Mouse (Mus musculus) B cell, adult 2 months (primary cell): ENCODE results near the gene Meis1.

Experiments used
- DNase-seq, 2 experiments: peaks; one replicate each; pipeline ENCODE4 v3.0.0; 2022

Meis1 gene

DNA sequence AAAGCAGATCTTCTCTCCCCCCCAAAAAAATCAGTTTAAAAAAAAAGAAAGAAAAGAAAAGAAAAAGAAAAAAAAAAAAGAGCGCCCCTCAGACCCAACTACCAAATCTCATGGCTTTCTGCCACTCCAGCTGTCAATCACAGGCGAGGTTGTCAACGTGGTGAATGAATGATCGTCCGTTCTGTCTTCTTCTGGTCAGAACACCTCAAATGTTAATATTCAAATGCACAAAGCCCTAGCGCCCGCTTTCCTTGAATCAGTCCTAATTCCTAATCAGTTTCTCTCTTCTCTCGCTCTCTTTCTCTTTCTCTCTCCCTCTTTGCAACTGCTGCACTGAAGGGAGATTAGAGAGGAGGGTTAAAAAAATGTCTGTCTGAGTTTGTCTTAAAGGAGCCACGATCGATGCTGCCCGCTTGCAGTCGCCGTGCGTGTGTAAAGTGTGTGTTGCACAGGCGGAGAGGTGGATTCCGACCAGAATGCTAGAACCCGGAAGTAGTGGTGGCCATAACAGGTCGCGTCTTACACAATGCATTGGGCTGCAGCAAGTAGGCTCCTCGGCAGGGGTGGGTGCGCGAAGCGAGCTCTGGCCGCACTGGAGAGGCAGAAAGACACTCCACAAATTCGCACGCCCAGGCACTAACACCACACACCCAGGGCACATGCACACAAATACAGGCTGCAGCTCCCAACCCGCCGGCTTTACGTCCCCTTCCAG is at the start of gene Meis1:
Meis1 (minus strand) TSS at position 497 of the 715 bp plus-strand sequence.
- peak; percentile 78 to 79 for DNase-seq

GRCm38 (mm10) chr11:19067334-19067733 is 48.5 kb upstream of the Meis1 start:
- DNase-seq: no peak

GRCm38 (mm10) chr11:19049276-19049675 is 30.5 kb upstream of the Meis1 start:
- DNase-seq: no peak

- DNase-seq: no peak
Measured at GRCm38 (mm10) chr11:19036595-19037166, 17.9 kb upstream of the Meis1 start.

DNA sequence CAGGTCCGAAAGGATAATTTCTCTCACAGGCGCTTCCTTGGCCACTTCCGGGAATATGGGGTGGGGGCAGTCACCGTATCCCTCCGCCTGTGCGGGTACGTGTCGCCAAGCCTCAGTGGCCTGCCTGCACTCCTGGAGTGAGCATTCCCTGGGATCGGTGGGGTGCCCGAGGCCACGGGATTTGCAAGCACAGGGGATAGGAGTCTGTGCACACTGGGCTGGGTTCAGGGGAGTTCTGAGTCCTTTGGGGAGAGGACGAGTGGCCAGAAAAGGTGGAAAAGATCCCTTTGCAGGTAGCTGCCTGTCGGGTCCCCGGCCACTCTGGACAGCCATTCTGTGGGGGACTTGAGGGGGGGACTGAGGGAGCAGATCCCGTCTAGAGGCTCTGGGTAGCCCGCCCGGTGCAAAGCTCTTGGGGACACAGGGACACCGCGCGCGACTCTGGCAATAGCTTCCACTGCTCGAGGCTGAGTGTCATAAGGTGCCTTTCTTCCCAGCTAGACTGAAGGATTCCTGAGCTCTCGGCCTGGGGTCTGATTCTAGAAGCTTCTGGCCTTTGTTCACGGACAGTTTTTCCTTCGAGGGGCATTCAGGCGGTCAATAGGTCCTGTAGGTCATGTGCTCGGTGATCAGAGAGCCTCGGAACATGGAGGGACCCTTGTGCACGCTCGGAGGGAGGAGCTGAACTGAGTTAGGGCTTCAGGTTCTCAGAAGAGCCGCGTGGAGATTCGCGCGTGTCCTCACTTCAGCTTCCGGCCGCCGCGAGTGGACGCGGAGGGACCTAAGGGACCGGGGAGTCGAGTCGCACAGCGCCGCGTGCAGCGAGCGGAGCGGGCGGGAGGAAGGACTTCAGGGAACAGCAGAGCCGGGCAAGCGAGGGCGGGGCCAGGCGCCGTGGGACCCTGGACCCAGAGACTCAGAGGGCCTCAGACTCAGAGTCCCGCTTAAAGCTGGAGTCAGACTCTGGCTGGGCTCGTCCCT is 8.1 kb upstream of the Meis1 start:
- DNase-seq: peak in 1 of 2 experiments; percentile 13

- DNase-seq: no peak
Measured at GRCm38 (mm10) chr11:19025976-19026520, 7.3 kb upstream of the Meis1 start.

DNA sequence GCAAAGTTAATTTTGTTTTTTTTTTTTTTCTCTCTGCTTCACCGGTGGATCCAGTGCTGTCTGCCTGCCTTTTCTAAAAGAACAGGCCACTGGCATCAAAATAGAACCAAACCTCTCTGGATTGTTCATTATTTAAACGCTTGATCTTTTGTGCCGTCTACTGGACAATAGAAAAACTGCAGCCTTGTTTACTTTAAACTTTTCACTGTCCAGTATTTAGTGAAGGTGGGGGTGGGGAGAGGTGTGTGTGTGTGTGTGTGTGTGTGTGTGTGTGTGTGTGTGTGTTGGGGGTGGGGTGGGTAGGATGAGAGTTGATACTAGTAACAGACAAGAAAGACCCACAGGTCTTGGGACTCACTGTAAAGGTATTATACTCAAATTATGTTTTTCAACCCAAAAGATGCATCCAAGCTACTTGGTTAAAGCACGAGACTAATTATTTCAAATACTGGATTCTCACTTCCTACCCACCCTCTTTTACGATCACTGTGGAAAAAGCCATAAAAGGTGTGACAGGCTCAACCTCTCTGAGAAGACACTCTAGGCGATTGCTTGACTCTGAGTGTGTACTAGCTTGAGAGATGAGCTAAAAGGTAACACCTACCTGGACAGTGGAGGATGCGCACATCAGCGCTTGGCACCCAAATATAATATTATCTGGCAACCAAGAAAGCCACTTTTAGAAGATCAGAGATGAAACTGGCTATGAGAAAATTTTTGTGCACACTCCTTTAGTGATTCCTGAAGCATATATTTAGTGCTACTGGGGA is 5.9 kb upstream of the Meis1 start:
- DNase-seq: peak in 1 of 2 experiments; percentile 30

DNA sequence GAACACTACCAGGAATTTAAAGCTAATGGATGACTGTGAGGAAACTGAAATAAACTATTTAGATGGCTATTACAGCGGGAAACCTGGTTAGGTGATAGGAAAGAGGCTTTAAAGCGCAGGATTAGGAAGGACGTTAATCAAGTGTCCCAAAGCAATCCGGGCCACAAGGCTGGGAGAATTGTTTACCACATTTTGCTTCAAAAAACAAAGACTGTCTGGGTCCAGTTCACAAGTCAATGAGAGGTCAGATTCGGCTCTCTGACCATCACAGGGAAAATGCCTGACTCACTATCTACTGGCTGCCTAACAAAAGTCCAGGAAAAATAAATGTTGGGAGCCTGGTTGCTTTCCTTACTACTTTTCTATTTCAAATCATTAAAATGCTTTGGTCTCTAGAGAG is 4.6 kb upstream of the Meis1 start:
- no peak for DNase-seq

GRCm38 (mm10) chr11:19022576-19022975 is 3.8 kb upstream of the Meis1 start:
- DNase-seq: no peak

GRCm38 (mm10) chr11:19020951-19021710 is 2.3 kb upstream of the Meis1 start:
- DNase-seq: peak; percentile 21 to 40

- DNase-seq: peak; percentile 76 to 77
Measured at GRCm38 (mm10) chr11:19020371-19020824, 1.6 kb upstream of the Meis1 start.

- peak; percentile 30 to 46 for DNase-seq
Measured at GRCm38 (mm10) chr11:19019204-19020171, 703 bp upstream of the Meis1 start.

- peak in 1 of 2 experiments; percentile 11 for DNase-seq
Measured at GRCm38 (mm10) chr11:19017719-19018413, 919 bp downstream of the Meis1 start.

- no peak for DNase-seq
Measured at GRCm38 (mm10) chr11:19017262-19017661, 1.5 kb downstream of the Meis1 start.

GRCm38 (mm10) chr11:19016481-19017220 is 2.1 kb downstream of the Meis1 start:
- DNase-seq: no peak

DNA sequence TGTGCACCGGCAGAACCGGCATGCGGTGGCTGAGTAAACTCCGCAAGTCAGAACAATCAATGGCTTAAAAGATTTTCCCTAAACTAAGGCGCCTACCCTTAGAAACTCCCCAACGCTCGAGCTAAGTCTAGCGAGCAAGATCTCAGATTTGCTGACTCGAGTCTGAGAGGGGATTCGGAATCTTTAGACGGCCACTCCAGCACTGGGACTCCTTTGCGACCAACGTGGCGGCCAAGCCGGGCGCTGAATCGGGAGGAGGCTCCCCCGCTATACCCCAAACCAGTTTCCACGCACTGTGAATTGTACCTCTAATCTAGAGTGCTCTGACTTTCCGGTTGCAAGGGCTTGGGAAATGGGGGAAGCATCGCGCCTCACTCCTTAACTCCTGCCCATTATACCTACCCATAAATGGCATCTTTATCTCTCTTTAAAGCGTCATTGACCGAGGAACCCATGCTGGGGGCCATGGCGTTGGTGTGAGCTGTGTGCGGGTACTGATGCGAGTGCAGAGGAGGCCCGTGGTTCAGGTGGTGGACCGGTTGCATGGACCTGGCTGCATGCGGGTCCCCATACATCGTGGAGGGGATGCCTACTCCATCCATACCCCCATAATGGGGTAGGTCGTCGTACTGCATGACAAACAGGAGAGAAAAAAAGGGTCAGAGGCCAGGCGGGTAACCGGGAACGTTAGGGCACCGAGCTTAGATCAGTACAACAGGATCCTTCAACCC is 2.9 kb downstream of the Meis1 start:
- DNase-seq: peak; percentile 19 to 36

- DNase-seq: peak in 1 of 2 experiments; percentile 30
Measured at GRCm38 (mm10) chr11:19015381-19015730, 3.4 kb downstream of the Meis1 start.
